ENCODE assay signal across 14 mouse cellular contexts in the genomic region with DNA sequence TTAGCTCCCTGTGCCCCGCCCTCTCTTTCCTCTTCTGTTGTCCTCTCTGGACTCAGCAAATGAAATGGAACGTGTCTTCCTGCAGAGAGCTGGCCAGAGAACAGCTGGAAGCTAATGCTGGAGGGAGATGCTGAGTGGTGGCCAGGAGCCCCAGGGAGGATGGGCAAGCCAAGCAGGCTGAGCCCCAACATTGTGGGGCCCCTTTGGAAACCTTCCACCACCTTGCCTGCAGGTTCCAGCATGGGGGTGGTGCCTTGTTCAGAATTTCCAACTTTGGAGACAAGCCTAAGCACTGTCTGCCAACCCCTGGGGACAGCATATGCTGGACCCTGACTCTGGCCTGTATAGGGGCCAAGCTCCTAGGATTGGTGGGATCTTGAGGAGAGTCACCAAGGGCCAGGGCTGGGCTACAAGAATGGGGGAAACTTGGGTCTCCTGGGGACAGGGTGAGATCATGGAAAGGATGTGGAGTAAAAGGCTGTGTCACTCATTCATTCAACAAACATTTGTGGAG.
A peak's percentile ranks its signal among the peaks of the same experiment; 100 is the strongest.
DNase-seq lines count a peak whose midpoint lies in the region; ATAC-seq lines count a peak whose summit lies in the region.
"Had no signal": no experiment of that assay in that cellular context is flagged by ENCODE, and none has a peak within 500 bp of the region (broad histone marks: within the 10 kb centered on the region; RNA-seq: fewer than 3 reads in every experiment).

No protein-coding gene starts in this region.

- no peaks in the 10 kb centered on the region for H3K9me3 ChIP-seq in heart, embryonic 12.5 days (replicated peaks)
- H3K9me3 ChIP-seq: heart, embryonic 15.5 days had no signal

- H3K27ac ChIP-seq in heart, embryonic 12.5 days (ENCODE audit: poor library complexity, severe bottlenecking): no peak overlapping the region
- H3K27ac ChIP-seq: macrophage had no signal

- no peak overlapping the region for H3K4me3 ChIP-seq in heart, embryonic 12.5 days
- H3K4me3 ChIP-seq: heart, embryonic 15.5 days had no signal

- no peak overlapping the region for H3K4me2 ChIP-seq in heart, embryonic 12.5 days
- H3K4me2 ChIP-seq: heart, embryonic 15.5 days had no signal

- H3K9ac ChIP-seq in heart, embryonic 12.5 days: no peak overlapping the region
- H3K9ac ChIP-seq: heart, embryonic 15.5 days had no signal

- WGBS in heart, embryonic 12.5 days: 46% methylated on average over 2 of the region's 2 CpGs

- no peaks in the 10 kb centered on the region; the same call in 1 of the 2 replicates for H3K4me1 ChIP-seq in heart, embryonic 12.5 days (replicated peaks)

- peak; percentile 70 to 81 for DNase-seq in heart, adult 18-20 months
- DNase-seq in urinary bladder, postnatal 14 days (ENCODE audit: low spot score): peak; percentile 19
- no peak for DNase-seq in urinary bladder, adult 18-20 months (ENCODE audit: low spot score in 2 of 2)
- peak; percentile 60 for DNase-seq in heart, postnatal 25 days (ENCODE audit: low spot score)
- no peak for DNase-seq in thymus, postnatal 0 days (ENCODE audit: low spot score)
- DNase-seq in urinary bladder, adult 2 months (ENCODE audit: low spot score): no peak
- DNase-seq: adrenal gland, postnatal 36 days; kidney, postnatal 14 days; thymus, postnatal 4 days had no signal

- intact Hi-C loops in heart, postnatal 25 days (cut with DNase I): no loop called here

- ATAC-seq in heart, embryonic 12.5 days (ENCODE audit: insufficient number of reproducible peaks, low FRiP score): no peak
- ATAC-seq in frontal cortex, adult (ENCODE audit: low TSS enrichment): no peak

- H3K27me3 ChIP-seq in heart, embryonic 12.5 days (replicated peaks): peaks cover 93% of the 10 kb centered on the region
- H3K27me3 ChIP-seq: Patski had no signal

- no peaks in the 10 kb centered on the region for H3K36me3 ChIP-seq in heart, embryonic 12.5 days
- H3K36me3 ChIP-seq: heart, embryonic 15.5 days had no signal

Comparison
In these comparisons a context has a peak if more than half of its experiments do, and no peak if none do; other contexts are left out.
1. DNase-seq: peak in heart, adult 18-20 months (2 of 2), urinary bladder, postnatal 14 days (single experiment) and heart, postnatal 25 days (single experiment); none in urinary bladder, adult 18-20 months (0 of 2), thymus, postnatal 0 days (single experiment) and urinary bladder, adult 2 months (single experiment).